Mouse (Mus musculus): Measurements from ENCODE around the gene Lonp1.
"Not testable (repeated sequence)": the region's sequence is repeated elsewhere in the genome, so short reads cannot be mapped to it uniquely, and the experiment has no call there.

The Lonp1 gene

DNA sequence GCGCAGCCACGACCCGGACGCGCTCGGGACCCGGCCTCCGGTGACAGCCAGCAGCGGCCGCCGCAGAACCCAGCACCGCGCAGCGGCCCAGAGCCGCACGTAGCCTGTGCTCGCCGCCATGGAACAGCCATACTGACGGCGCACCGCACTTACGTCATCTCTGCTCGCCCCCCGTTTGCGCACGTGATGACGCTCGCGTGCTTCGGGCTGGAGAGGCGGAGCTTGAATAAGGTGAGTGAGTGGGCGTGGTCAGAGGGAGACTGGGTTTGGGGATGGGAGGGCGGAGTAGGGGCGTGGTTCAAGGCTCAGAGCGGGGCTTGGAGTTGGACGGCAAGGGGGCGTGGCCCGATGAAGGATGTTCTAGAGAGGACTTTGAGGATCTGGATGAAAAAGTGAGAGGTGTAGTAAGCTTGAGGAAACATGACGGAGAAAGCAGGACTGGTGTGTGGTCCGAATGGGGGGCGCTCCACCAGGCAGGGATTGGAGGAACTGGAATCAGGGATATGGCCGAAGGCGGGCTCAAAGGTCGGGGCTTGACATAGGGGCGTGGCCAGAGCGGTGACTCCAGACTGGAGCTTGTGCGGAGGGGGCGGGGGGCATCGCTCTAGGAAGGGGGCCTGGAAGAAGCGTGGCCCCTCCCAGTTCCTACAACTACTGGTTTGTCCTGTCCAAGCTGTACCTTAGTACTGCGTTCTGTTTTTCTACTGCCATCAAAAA, at the start of gene Lonp1:
Gene Lonp1 (minus strand): TSS at position 134 of the 717 bp plus-strand sequence.
- peak; percentile 96 for DNase-seq (ENCODE audit: low spot score)

DNA sequence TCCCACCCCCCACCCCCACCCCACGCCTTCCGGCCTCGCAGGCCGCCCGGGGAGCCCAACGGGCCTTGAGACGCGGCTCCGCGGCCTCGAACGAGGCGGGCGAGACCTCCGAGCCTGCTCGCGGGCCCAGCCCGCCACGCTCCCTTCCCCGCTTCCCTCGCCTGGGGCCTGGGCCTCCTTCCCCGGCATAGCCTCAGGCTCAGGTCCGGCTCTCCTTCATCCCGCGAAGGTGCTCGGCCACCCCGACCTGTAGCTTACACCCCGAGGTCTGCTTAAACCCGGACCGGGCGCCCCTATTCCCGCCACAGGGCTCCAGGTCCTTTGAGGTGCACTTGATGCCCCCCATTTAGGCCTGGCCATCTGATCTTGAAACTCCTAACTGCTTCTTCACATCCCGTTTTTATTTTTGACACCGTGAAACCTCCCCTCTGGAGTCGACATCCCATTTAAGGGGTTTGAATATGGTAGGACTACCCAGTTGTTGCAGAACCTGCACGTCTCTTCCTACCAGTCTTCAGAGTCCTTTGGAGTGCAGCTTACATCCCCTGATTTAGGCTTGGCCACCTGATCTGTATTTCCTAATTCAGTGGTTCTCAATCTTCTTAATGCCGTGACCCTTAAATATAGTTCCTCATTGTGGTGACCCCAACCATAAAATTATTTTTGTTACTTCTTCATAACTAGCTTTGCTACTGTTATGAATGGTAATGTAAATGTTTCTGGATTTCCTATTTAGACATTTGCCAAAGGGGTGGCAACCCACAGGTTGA, 47.1 kb upstream of the Lonp1 start:
- DNase-seq (ENCODE audit: low spot score), result no peak

GRCm38 (mm10) chr17:56672941-56673646, 46.4 kb upstream of the Lonp1 start, which contains the start of gene Ranbp3:
Gene Ranbp3 (plus strand): TSS chr17:56673294.
- peak; percentile 96 for DNase-seq (ENCODE audit: low spot score)

DNA sequence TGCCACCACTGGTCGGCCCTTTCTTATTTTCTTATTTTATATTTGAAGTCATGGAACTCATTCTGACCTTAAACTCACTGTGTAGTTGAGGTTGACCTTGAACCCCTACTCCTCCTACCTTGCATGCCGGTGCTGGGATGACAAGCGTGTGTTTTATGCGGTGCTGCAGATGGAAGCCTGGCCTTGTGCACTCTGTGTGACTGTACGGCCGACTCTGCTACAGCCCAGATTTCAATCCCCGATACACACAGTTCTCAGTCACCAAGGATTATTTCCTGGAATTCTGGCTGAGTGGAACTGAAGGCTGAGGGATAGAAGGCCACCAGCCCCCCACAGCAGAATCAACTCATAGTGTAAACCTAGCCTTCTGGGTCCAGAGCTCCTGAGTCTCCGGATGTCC, 43.1 kb upstream of the Lonp1 start:
- no peak for DNase-seq (ENCODE audit: low spot score)

DNA sequence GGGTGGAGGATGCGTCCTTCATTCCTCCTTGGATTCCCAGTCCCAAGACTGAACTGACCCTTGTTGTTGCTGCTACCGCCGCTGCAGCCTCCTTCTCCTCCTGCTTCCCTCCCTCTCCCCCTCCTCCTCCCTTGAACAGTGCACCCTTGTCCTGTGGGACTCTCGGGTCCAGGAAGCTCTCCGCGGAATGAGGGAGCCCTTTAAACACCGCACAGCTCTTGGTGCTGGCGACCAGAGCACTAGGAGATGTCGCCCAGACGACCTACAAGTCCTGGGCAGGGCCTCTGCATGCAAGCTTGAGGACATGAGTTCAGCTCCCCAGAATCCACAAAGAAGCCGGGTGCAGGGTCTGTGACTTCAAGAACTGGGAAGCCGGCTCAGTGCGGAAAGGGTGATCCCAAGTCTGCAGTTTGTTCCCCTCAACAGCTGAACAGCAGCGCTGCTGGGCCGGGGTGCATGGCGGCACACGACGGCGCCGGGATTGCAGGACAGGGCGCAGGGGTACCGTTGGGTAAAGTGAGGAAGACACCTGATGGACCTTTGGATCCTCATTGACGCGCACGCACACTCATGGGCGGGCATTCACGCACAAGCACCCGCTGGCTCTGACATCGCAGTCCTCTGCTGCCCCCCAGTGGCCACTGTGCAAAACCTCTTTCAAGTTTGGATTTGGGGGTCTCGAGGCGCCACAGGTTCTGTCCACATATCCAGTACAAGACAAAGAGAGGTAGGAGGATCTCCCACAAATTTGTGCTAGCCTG, 41.9 kb upstream of the Lonp1 start:
- peak; percentile 37 for DNase-seq (ENCODE audit: low spot score)

GRCm38 (mm10) chr17:56667591-56667990, 40.9 kb upstream of the Lonp1 start:
- no peak for DNase-seq (ENCODE audit: low spot score)

DNA sequence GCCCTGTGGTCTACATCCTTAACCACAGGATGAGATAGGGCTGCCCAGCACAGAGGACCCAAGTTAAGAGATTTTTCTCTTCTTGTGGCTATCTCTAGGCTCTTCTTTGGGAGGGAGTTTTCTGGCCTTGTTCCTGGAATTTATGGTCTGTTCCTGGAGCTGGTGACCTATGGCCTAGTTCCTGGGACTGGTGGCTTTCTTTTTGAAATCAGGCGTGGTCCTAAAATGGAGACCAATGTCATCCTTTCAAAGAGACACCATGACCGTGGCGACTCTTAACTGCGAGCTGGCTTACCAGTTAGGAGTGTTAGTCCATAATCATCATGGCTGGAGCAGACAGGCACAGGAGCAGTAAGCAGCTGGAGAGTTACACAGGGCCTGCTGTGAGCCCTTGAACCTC, 39.7 kb upstream of the Lonp1 start:
- no peak for DNase-seq (ENCODE audit: low spot score)

DNA sequence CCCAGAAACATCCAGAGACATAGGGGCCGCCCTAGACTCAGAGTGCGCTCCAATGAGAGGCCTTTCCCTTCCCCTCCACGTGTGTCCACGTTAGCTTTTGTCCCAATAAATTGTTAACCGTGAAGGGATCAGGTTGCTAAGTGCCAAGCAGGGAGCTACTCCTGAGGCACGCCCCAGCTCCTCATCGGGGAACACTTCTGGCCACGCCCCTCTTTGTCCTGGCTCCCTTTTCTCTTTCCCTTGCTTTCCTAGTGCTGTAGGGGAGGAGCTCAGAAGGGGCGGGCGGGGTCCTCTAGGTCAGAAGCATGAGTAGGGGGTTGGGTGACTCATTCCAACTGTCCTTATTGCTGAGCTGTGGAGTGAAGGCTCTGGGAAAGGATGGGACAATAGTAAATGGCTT, 37.6 kb upstream of the Lonp1 start:
- DNase-seq (ENCODE audit: low spot score), result no peak

DNA sequence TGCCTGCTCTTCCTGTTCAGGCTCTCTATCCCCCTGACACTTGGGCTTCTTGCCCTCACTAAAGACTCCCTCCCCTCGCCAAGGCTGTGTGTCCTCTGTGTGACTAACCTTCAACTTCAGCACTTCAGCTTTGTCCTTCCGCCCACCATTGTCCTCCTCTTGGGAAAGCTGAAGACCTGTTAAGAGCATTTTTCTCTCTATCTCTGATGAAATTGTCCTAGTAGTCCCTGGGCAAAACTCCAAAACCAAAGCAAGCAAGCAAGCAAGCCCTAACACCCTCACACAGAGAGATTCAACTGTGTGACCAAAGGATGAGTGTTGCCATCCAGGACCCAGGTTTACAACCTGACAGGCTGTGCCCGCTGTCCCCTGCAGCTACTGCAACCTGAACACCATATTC, 37.0 kb upstream of the Lonp1 start:
- DNase-seq (ENCODE audit: low spot score), result no peak

GRCm38 (mm10) chr17:56656171-56656570, 29.5 kb upstream of the Lonp1 start:
- DNase-seq (ENCODE audit: low spot score), result no peak

- no peak for DNase-seq (ENCODE audit: low spot score)
These were observed 28.6 kb upstream of the Lonp1 start for GRCm38 (mm10) chr17:56655311-56655710.

DNA sequence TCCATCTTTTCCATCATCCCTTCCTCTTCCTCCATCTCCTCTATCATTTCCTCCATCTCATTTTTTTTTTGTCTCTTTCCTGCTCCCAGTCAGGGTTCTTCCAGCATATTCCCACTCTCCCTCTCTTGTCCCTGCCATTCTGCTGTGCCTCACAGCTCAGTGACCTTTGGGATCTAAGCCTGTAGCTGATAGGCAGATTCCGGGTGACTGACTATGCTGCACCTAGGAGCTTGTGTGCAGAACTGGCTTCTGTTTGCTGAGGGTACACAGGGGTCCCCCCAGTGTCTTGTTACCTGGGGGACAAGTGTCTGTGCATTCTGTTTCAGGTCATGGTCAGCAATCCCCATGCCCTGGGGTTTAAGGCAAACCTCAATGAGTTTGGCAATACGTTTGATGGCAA, 28.1 kb upstream of the Lonp1 start:
- no peak for DNase-seq (ENCODE audit: low spot score)

DNA sequence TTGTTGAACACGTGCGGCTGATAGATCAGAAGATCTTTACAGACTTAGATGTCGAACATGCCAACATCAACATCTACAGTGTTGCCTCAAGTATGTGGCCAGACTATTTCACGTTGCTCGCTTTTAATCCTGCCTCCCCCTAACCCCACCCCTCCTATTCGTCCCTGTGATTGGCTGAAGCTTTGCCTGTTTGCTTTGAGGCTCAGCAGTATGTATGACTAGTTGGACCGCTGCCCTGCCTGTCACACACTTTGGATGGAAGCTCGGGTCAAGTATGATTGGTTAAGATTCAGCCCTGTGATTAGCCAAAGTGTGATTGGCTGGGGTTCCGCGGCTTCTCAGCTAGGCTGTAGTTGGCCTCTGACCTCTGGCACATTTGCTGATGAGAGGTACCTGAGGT, 25.1 kb upstream of the Lonp1 start:
- no peak for DNase-seq (ENCODE audit: low spot score)

DNA sequence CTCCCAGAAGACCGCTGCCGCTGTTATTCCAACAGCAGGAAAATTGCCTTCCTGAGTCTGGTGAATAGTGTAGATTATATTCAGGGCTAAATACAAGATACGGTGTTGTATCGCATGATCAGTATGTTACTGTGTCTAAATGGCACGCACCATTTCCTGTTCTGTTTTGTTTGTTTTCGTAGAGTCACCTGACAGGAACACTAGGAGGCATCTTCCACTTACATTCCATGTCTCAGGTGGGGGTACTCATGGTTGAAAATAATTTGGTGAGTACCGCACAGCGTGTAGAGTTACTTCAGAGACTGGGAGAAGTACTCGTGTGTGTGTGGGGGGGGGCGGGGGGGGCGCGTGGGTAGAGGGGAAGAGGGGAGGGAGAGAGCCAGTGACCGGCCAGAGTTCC, 20.9 kb upstream of the Lonp1 start:
- DNase-seq (ENCODE audit: low spot score), result no peak

DNA sequence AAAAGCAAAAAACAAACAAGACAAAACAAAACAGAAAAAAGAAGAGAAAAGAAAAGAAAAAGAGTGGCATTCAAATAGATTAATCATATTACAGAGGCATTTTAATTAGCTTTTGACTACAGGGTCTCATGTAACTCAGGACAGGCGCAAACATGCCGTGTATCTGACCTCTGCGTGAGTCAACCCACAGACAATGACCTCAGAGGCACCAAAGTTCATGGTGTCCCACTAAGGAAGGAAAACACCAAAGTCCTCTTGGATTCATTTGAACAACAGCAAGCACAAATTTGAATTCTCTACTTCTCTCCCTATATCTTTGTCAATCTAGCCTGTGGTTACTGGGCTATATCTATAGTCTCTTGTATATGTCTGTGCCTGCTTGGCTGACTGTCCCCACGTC, 16.6 kb upstream of the Lonp1 start:
- no peak for DNase-seq (ENCODE audit: low spot score)

GRCm38 (mm10) chr17:56634023-56634422, 7.3 kb upstream of the Lonp1 start:
- no peak for DNase-seq (ENCODE audit: low spot score)

GRCm38 (mm10) chr17:56631807-56632206, 5.1 kb upstream of the Lonp1 start:
- no peak for DNase-seq (ENCODE audit: low spot score)

DNA sequence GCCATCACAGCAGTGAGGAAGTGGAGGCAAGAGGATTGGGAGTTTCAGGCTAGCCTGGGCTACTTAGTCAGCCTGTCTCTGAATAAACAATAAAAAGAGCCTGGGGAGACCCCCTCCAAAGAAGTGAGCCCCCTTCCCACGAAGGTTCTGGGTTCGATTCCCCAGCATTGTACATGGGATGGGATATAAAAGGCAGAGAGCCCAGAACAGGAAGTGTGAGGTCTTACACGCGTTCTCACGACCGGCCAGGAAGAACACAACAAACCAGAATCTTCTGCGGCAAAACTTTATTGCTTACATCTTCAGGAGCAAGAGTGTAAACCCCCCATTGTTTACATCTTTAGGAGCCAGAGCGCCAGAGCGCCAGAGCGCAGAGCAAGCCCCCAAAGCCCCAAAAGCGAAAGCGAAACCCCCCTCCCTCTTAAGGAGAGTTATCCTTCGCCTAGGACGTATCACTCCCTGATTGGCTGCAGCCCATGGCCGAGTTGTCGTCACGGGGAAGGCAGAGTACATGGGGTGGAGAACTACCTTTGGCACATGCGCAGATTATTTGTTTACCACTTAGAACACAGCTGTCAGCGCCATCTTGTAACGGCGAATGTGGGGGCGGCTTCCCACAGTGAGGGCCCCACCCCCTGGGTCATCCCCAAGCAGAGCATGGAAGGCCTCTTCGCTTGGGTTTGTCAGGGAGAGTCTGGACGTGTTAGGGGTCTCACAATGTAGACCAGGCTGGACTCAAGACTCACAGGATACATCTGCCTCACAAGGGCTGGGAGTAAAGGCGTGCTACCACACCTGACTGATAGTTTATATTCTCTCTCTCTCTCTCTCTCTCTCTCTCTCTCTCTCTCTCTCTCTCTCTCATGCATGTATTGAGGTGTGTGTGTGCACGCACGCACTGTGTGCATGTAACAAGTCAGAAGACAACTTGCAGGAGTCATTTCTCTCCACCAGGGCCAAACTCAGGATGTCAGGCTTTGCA, 3.4 kb upstream of the Lonp1 start:
- not testable (repeated sequence) for DNase-seq (ENCODE audit: low spot score)

- DNase-seq (ENCODE audit: low spot score), result no peak
These were observed 1.0 kb upstream of the Lonp1 start, which contains the start of gene Catsperd for GRCm38 (mm10) chr17:56627530-56628277. Gene Catsperd (plus strand): TSS chr17:56628143.

- no peak for DNase-seq (ENCODE audit: low spot score)
These were observed 427 bp downstream of the Lonp1 start for GRCm38 (mm10) chr17:56626260-56626659.

All from urinary bladder, postnatal 10 days (tissue).